Mouse (Mus musculus) myocyte (in vitro differentiated cells): ENCODE results near the gene Cox7c.

ENCODE experiments used
- CEBPB ChIP-seq: IDR thresholded peaks from 2 replicates; pipeline ENCODE4 v1.6.1; 2011; ENCODE audit warnings: mild to moderate bottlenecking, moderate library complexity; ENCODE audit not compliant: poor library complexity, insufficient read depth, severe bottlenecking
- E2F4 ChIP-seq: IDR thresholded peaks from one replicate; pipeline ENCODE4 v1.6.1; 2011; ENCODE audit warnings: mild to moderate bottlenecking, control low read depth, moderate library complexity; ENCODE audit not compliant: insufficient read depth
- MAX ChIP-seq: IDR thresholded peaks from one replicate; pipeline ENCODE4 v1.6.1; 2011; ENCODE audit warnings: low read depth, mild to moderate bottlenecking, control low read depth
- MYOD1 ChIP-seq, 3 experiments: IDR thresholded peaks; one replicate each; pipeline ENCODE4 v1.6.1; 2011; ENCODE audit warnings: control low read depth in 2 of 3, low read depth in 2 of 3, mild to moderate bottlenecking in 2 of 3, moderate library complexity in 1 of 3; ENCODE audit not compliant: insufficient read length in 2 of 3, control insufficient read depth in 1 of 3
- MYOG ChIP-seq, 3 experiments: IDR thresholded peaks; one replicate each; pipeline ENCODE4 v1.6.1; 2011; ENCODE audit warnings: control low read depth in 2 of 3, low read depth in 2 of 3, mild to moderate bottlenecking in 2 of 3; ENCODE audit not compliant: insufficient read length in 2 of 3, control insufficient read depth in 1 of 3, insufficient read depth in 1 of 3
- POLR2A ChIP-seq: IDR thresholded peaks from one replicate; pipeline ENCODE4 v1.6.1; 2011; ENCODE audit warnings: low read depth, mild to moderate bottlenecking, control low read depth, moderate library complexity; ENCODE audit not compliant: insufficient read length
- POLR2AphosphoS2 ChIP-seq: IDR thresholded peaks from one replicate; pipeline ENCODE4 v1.6.1; 2011; ENCODE audit warnings: low read depth, control low read depth; ENCODE audit not compliant: insufficient read length
- TCF12 ChIP-seq: IDR thresholded peaks from one replicate; pipeline ENCODE4 v1.6.1; 2011; ENCODE audit warnings: mild to moderate bottlenecking, control low read depth; ENCODE audit not compliant: poor library complexity, insufficient read depth, severe bottlenecking
- TCF3 ChIP-seq: IDR thresholded peaks from one replicate; pipeline ENCODE4 v1.6.1; 2011; ENCODE audit warnings: low read depth, control low read depth; ENCODE audit not compliant: insufficient read length
- USF1 ChIP-seq: IDR thresholded peaks from one replicate; pipeline ENCODE4 v1.6.1; 2011; ENCODE audit warnings: low read depth, mild to moderate bottlenecking, control low read depth, moderate library complexity

DNA sequence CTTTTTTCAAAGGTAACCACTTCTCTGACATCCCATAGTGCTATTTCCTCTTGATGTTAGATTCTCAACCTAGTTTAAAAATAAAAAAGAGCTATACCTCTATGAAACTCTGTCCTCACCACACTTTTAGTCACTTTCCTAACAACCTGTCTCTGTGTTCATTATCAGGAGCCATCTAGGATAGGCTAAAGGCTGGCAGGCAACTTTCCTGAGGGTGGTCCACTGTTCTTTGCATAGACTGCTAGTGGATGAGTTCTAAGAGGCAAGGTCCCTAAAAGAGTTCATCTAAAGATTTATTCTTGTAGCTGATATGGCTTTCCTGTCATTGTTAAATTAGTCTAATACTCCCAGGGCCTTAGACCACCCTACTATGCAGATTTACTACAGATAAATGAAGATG is 20.8 kb upstream of the Cox7c start:
- TF ChIP-seq E2F4 (no peak), POLR2A (no peak), MYOG (IDR thresholded peaks at IDR 0.05; ENCODE audit: control insufficient read depth in 1 of 3, insufficient read depth in 1 of 3, insufficient read length in 2 of 3, low read depth in 2 of 3) (no peak), POLR2AphosphoS2 (no peak), CEBPB (no peak), MYOD1 (IDR thresholded peaks at IDR 0.05; ENCODE audit: control insufficient read depth in 1 of 3, insufficient read length in 2 of 3, low read depth in 2 of 3) (no peak), TCF3 (no peak), MAX (no peak), TCF12 (no peak), USF1 (no peak)
